Mouse (Mus musculus) lung, postnatal 0 days (tissue): ENCODE results near the gene Tspan5. TPM values are rescaled to one million over a fixed set of nuclear protein-coding genes. Genes with fewer than 3 reads are reported as not detected.

Source experiments
- ATAC-seq: fragments of 200-750 bp; cut with Nextera tagmentation; 2 replicates; pipeline ENCODE4 v1.8.0; 2017; ENCODE audit warnings: moderate library complexity
- DNase-seq: peaks from one replicate; pipeline ENCODE4 v3.0.0-alpha.2; 2016; ENCODE audit warnings: low spot score
- H3K27ac ChIP-seq: fragments of 300-500 bp; sonication (generic); 2 replicates; pipeline ENCODE4 v1.5.1; 2014; ENCODE audit warnings: antibody characterized with exemption, mild to moderate bottlenecking, low read length, mixed read lengths
- H3K27me3 ChIP-seq: fragments of 300-500 bp; sonication (generic); replicated peaks from 2 replicates; pipeline ENCODE4 v1.6.1; 2014; ENCODE audit warnings: low read length, mixed read lengths; ENCODE audit not compliant: insufficient read depth
- H3K36me3 ChIP-seq: fragments of 300-500 bp; sonication (generic); 2 replicates; pipeline ENCODE4 v1.6.1; 2014; ENCODE audit warnings: low read length, mixed read lengths; ENCODE audit not compliant: insufficient read depth
- H3K4me1 ChIP-seq: fragments of 300-500 bp; sonication (generic); 2 replicates; pipeline ENCODE4 v1.6.1; 2014; ENCODE audit warnings: antibody characterized with exemption, low read depth, low read length, mixed read lengths; ENCODE audit not compliant: insufficient read depth
- H3K4me2 ChIP-seq: fragments of 300-500 bp; sonication (generic); replicated peaks from 2 replicates; pipeline ENCODE4 v1.6.1; 2014; ENCODE audit warnings: low read depth, mild to moderate bottlenecking, low read length, moderate library complexity, mixed read lengths
- H3K4me3 ChIP-seq: fragments of 300-500 bp; sonication (generic); 2 replicates; pipeline ENCODE4 v1.5.1; 2014; ENCODE audit warnings: low read depth, low read length
- H3K9ac ChIP-seq: fragments of 300-500 bp; sonication (generic); replicated peaks from 2 replicates; pipeline ENCODE4 v1.6.1; 2014; ENCODE audit warnings: low read depth, mild to moderate bottlenecking
- H3K9me3 ChIP-seq: fragments of 300-500 bp; sonication (generic); 2 replicates; pipeline ENCODE4 v1.6.1; 2016; ENCODE audit warnings: low read length, mixed read lengths
- CTCF ChIP-seq: IDR thresholded peaks from 2 replicates; pipeline ENCODE4 v1.5.1; 2016; ENCODE audit warnings: antibody characterized with exemption, mild to moderate bottlenecking
- EP300 ChIP-seq: IDR thresholded peaks from 2 replicates; pipeline ENCODE4 v1.6.1; 2016; ENCODE audit warnings: antibody characterized with exemption, mild to moderate bottlenecking, control low read depth
- WGBS: fragments of 180-500 bp; shearing (Covaris S2); extraction: QIAGEN DNeasy Blood & Tissue Kit; methylation state at CpG from one replicate; pipeline ENCODE4 v1.1.7; 2014; 5-methylcytosine and 5-hydroxymethylcytosine counted together
- polyA plus RNA-seq: library from polyadenylated mRNA; unstranded; fragments of >200 nt; fragmentation: Nextera tagmentation; extraction: Ambion mirVana; gene quantifications from 2 replicates; pipeline ENCODE4 v1.2.1, GENCODE M21; 2015

Gene Tspan5
- polyA plus RNA-seq, 1 experiment from 2014 or later, result 33.0 TPM

DNA sequence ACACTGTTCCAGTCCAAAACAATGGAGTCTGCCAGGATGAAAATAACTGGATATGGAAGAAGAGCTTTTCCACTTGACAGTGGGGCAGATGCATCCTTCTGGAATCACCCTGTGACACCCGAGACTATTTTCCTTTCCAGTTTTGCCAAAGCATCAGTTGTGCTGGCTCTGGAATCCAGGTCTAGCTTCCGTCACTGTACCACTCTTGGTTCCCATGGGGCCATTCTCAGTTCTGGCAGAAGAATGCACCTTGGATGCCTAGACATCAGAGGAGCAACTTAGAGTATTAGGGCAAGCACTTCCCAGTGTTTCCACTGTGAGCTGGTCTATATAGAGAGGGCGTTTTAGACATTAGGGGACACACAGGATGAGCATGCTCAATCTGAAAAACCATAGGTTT is 119.6 kb downstream of the Tspan5 start:
- WGBS, result 63% methylated on average over 3 of the region's 3 CpGs
- H3K4me1 ChIP-seq, result peaks cover 6% of the 10 kb centered on the region; the same call in 1 of the 2 replicates

DNA sequence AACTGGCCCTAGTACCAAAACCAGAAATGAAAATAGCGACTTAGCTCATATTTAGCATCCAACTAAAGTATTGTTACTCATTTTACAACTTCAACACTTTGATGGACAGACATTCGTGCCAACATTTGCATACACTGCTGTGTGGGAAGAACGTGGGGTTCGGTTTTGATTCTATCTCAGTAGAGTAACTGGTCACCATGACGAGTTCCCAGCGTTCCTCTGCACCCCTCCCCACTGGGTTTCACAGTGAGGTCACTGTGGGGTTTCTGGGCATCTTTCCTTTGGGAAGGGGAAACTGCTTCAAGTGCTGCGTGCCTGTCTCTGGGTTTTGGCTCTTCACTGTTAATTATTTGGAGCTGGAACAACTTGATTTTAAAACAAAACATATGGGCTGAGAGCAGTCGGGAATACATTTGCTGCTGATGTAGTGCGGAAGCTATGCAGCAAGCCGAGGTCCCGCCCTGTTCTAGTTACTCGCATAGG is 122.2 kb downstream of the Tspan5 start:
- no peak overlapping the region for H3K4me2 ChIP-seq
- 65% methylated on average over 12 of the region's 12 CpGs for WGBS
- ATAC-seq (peak; percentile 23), DNase-seq (peak; percentile 77)
- no peaks in the 10 kb centered on the region for H3K27me3 ChIP-seq
- H3K9me3 ChIP-seq, result no peaks in the 10 kb centered on the region
- no peak overlapping the region for H3K9ac ChIP-seq
- 0 out of 2 replicates have a peak overlapping the region, but pooled peaks have one; percentile 28 for H3K27ac ChIP-seq
- TF ChIP-seq CTCF (no peak), EP300 (peak; percentile 50; the same call in 1 of the 2 replicates)
- no peak overlapping the region for H3K4me3 ChIP-seq
- no peaks in the 10 kb centered on the region for H3K36me3 ChIP-seq
- H3K4me1 ChIP-seq, result peaks cover 4% of the 10 kb centered on the region; the same call in 1 of the 2 replicates

More for the DNA sequence above, 119.6 kb downstream of the Tspan5 start:
- Histone ChIP-seq H3K9ac (no peak overlapping the region), H3K27me3 (no peaks in the 10 kb centered on the region), H3K4me2 (no peak overlapping the region), H3K27ac (no peak overlapping the region), H3K36me3 (no peaks in the 10 kb centered on the region), H3K4me3 (no peak overlapping the region), H3K9me3 (no peaks in the 10 kb centered on the region)
- TF ChIP-seq EP300 (no peak), CTCF (no peak)
- ATAC-seq, result no peak
- DNase-seq, result no peak

- no peak overlapping the region for H3K4me2 ChIP-seq
- 70% methylated on average over 5 of the region's 5 CpGs for WGBS
- no peak for TF ChIP-seq CTCF
- no peak for TF ChIP-seq EP300
- DNase-seq (no peak), ATAC-seq (no peak)
- H3K27ac ChIP-seq, result 0 out of 2 replicates have a peak overlapping the region, but pooled peaks have one; percentile 34
- peaks cover 4% of the 10 kb centered on the region; the same call in 1 of the 2 replicates for H3K4me1 ChIP-seq
- H3K27me3 ChIP-seq, result no peaks in the 10 kb centered on the region
- no peak overlapping the region for H3K9ac ChIP-seq
- H3K4me3 ChIP-seq, result no peak overlapping the region
- H3K9me3 ChIP-seq, result no peaks in the 10 kb centered on the region
- no peaks in the 10 kb centered on the region for H3K36me3 ChIP-seq
These were observed 123.3 kb downstream of the Tspan5 start for GRCm38 (mm10) chr3:138865271-138865670.

GRCm38 (mm10) chr3:138867149-138867848 is 125.3 kb downstream of the Tspan5 start:
- H3K4me1 ChIP-seq, result no peaks in the 10 kb centered on the region
- H3K27ac ChIP-seq, result peak overlapping the region; percentile 23
- H3K4me2 ChIP-seq, result 0 out of 2 replicates have a peak overlapping the region, but pooled peaks have one; percentile 3
- no peak overlapping the region for H3K9ac ChIP-seq
- DNase-seq, result peak; percentile 46
- no peaks in the 10 kb centered on the region for H3K27me3 ChIP-seq
- 35% methylated on average over 16 of the region's 16 CpGs for WGBS
- H3K9me3 ChIP-seq, result no peaks in the 10 kb centered on the region
- TF ChIP-seq EP300 (no peak), CTCF (no peak)
- peak; percentile 48 for ATAC-seq
- no peaks in the 10 kb centered on the region for H3K36me3 ChIP-seq
- no peak overlapping the region for H3K4me3 ChIP-seq

DNA sequence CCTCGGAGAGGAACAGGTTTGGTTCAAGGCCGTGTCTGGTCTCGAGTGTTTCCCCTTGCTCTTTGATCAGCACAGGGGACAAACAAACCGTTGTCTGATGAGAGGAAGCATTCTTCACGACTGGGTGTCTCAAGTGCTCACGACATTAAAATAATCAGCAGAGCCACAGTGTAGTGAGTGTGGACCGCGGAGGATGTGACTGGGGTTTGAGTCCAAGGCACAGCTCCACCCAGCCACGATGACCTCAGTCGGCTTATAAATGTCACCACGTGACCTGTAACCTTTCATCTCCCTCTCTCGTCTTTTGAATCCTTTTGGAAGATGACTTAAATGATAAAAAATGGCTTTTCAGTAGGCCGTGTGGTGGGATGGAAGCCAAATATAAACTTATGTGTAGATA is 126.4 kb downstream of the Tspan5 start:
- no peak for TF ChIP-seq CTCF
- TF ChIP-seq EP300, result no peak
- Histone ChIP-seq H3K9me3 (no peaks in the 10 kb centered on the region), H3K4me2 (no peak overlapping the region), H3K36me3 (no peaks in the 10 kb centered on the region), H3K4me1 (no peaks in the 10 kb centered on the region), H3K27ac (peak overlapping the region; percentile 44; the same call in 1 of the 2 replicates), H3K27me3 (no peaks in the 10 kb centered on the region), H3K4me3 (no peak overlapping the region), H3K9ac (no peak overlapping the region)
- DNase-seq, result peak; percentile 25
- no peak for ATAC-seq
- 18% methylated on average over 13 of the region's 13 CpGs for WGBS

DNA sequence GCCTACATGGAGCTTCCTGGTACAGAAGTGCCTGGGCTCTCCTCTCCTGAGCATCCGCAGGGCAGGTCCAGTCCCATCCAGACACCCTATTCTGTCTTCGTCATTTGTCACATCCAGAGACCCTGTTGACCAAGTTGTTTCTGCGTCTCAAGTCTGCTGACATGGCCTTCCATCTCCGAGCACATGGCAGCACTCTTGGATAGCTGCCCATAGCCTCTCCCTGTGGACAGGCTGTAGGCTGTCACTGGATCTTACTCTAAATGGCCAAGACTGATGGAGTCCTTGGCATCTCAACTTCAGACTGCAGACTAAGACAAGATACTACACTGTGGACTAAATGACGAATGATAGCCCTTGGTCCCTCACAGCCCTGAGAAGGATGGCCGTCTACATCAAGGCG is 133.3 kb downstream of the Tspan5 start:
- no peak overlapping the region for H3K4me3 ChIP-seq
- TF ChIP-seq EP300 (no peak), CTCF (no peak)
- H3K27me3 ChIP-seq, result no peaks in the 10 kb centered on the region
- H3K4me1 ChIP-seq, result no peaks in the 10 kb centered on the region
- no peaks in the 10 kb centered on the region for H3K9me3 ChIP-seq
- DNase-seq (no peak), ATAC-seq (no peak)
- H3K9ac ChIP-seq, result no peak overlapping the region
- H3K36me3 ChIP-seq, result no peaks in the 10 kb centered on the region
- WGBS, result 74% methylated on average over 7 of the region's 7 CpGs
- H3K4me2 ChIP-seq, result no peak overlapping the region
- H3K27ac ChIP-seq, result peak overlapping the region; percentile 33; the same call in 1 of the 2 replicates
